Mouse (Mus musculus) forebrain, embryonic 16.5 days (tissue): ENCODE data around the gene Cacybp. TPM values are rescaled to one million over a fixed set of nuclear protein-coding genes. Genes with fewer than 3 reads are reported as not detected.

ENCODE experiments used
- ATAC-seq: fragments of 200-750 bp; cut with Nextera tagmentation; 2 replicates; pipeline ENCODE4 v1.8.0; 2017; ENCODE audit warnings: mild to moderate bottlenecking, moderate library complexity
- H3K27ac ChIP-seq: fragments of 300-500 bp; sonication (generic); 2 replicates; pipeline ENCODE4 v1.5.1; 2014; ENCODE audit warnings: low read length, control low read depth
- H3K27me3 ChIP-seq: fragments of 300-500 bp; sonication (generic); replicated peaks from 2 replicates; pipeline ENCODE4 v1.6.1; 2014; ENCODE audit warnings: low read length; ENCODE audit not compliant: control insufficient read depth, insufficient read depth
- H3K36me3 ChIP-seq: fragments of 300-500 bp; sonication (generic); 2 replicates; pipeline ENCODE4 v1.6.1; 2014; ENCODE audit not compliant: control insufficient read depth, insufficient read depth
- H3K4me1 ChIP-seq: fragments of 300-500 bp; sonication (generic); replicated peaks from 2 replicates; pipeline ENCODE4 v1.6.1; 2014; ENCODE audit warnings: low read length; ENCODE audit not compliant: control insufficient read depth, insufficient read depth
- H3K4me2 ChIP-seq: fragments of 300-500 bp; sonication (generic); 2 replicates; pipeline ENCODE4 v1.6.1; 2014; ENCODE audit warnings: mild to moderate bottlenecking, low read length, control low read depth
- H3K4me3 ChIP-seq: fragments of 300-500 bp; sonication (generic); replicated peaks from 2 replicates; pipeline ENCODE4 v1.5.1; 2014; ENCODE audit warnings: mild to moderate bottlenecking, low read length, control low read depth
- H3K9ac ChIP-seq: fragments of 300-500 bp; sonication (generic); replicated peaks from 2 replicates; pipeline ENCODE4 v1.6.1; 2014; ENCODE audit warnings: low read depth, low read length, control low read depth
- H3K9me3 ChIP-seq: fragments of 300-500 bp; sonication (generic); 2 replicates; pipeline ENCODE4 v1.6.1; 2016; ENCODE audit warnings: low read length; ENCODE audit not compliant: control insufficient read depth
- WGBS: fragments of 180-500 bp; shearing (Covaris S2); extraction: QIAGEN DNeasy Blood & Tissue Kit; methylation state at CpG from one replicate; pipeline ENCODE4 v1.1.7; 2014; 5-methylcytosine and 5-hydroxymethylcytosine counted together
- polyA plus RNA-seq: library from polyadenylated mRNA; unstranded; fragments of >200 nt; fragmentation: Nextera tagmentation; extraction: Ambion mirVana; gene quantifications from 2 replicates; pipeline ENCODE4 v1.2.1, GENCODE M21; 2015

The Cacybp gene
- polyA plus RNA-seq, 1 experiment from 2014 or later, result 293 TPM

- Histone ChIP-seq H3K4me3 (no peak overlapping the region), H3K4me1 (no peaks in the 10 kb centered on the region), H3K4me2 (no peak overlapping the region), H3K36me3 (no peaks in the 10 kb centered on the region), H3K9ac (no peak overlapping the region), H3K27ac (no peak overlapping the region), H3K27me3 (no peaks in the 10 kb centered on the region), H3K9me3 (no peaks in the 10 kb centered on the region)
- WGBS, result 86% methylated on average over 9 of the region's 9 CpGs
- no peak for ATAC-seq
Observed at GRCm38 (mm10) chr1:160247473-160247872, 34.8 kb upstream of the Cacybp start.

GRCm38 (mm10) chr1:160246844-160247243 lies 34.2 kb upstream of the Cacybp start:
- no peak overlapping the region for H3K4me2 ChIP-seq
- no peak overlapping the region for H3K27ac ChIP-seq
- no peaks in the 10 kb centered on the region for H3K9me3 ChIP-seq
- no peak overlapping the region for H3K9ac ChIP-seq
- H3K27me3 ChIP-seq, result no peaks in the 10 kb centered on the region
- no peaks in the 10 kb centered on the region for H3K4me1 ChIP-seq
- peak; percentile 63; the same call in 1 of the 2 replicates for ATAC-seq
- H3K36me3 ChIP-seq, result no peaks in the 10 kb centered on the region
- H3K4me3 ChIP-seq, result no peak overlapping the region
- 53% methylated on average over 4 of the region's 4 CpGs for WGBS

GRCm38 (mm10) chr1:160245954-160246353 lies 33.3 kb upstream of the Cacybp start:
- H3K4me2 ChIP-seq, result no peak overlapping the region
- no peaks in the 10 kb centered on the region for H3K36me3 ChIP-seq
- 84% methylated on average over 2 of the region's 2 CpGs for WGBS
- H3K9me3 ChIP-seq, result no peaks in the 10 kb centered on the region
- H3K4me3 ChIP-seq, result no peak overlapping the region
- no peak overlapping the region for H3K27ac ChIP-seq
- no peak for ATAC-seq
- H3K9ac ChIP-seq, result no peak overlapping the region
- H3K27me3 ChIP-seq, result no peaks in the 10 kb centered on the region
- H3K4me1 ChIP-seq, result no peaks in the 10 kb centered on the region

GRCm38 (mm10) chr1:160244689-160245088 lies 32.0 kb upstream of the Cacybp start:
- Histone ChIP-seq H3K36me3 (no peaks in the 10 kb centered on the region), H3K9me3 (no peaks in the 10 kb centered on the region), H3K4me3 (no peak overlapping the region), H3K9ac (no peak overlapping the region), H3K27ac (no peak overlapping the region), H3K4me2 (no peak overlapping the region), H3K4me1 (no peaks in the 10 kb centered on the region), H3K27me3 (no peaks in the 10 kb centered on the region)
- ATAC-seq, result no peak
- WGBS, result 93% methylated on average over 5 of the region's 5 CpGs

GRCm38 (mm10) chr1:160240091-160240490 lies 27.4 kb upstream of the Cacybp start:
- no peak overlapping the region for H3K27ac ChIP-seq
- H3K4me2 ChIP-seq, result no peak overlapping the region
- H3K27me3 ChIP-seq, result no peaks in the 10 kb centered on the region
- H3K9me3 ChIP-seq, result no peaks in the 10 kb centered on the region
- 80% methylated on average over 2 of the region's 2 CpGs for WGBS
- H3K36me3 ChIP-seq, result no peaks in the 10 kb centered on the region
- ATAC-seq, result no peak
- H3K4me1 ChIP-seq, result no peaks in the 10 kb centered on the region
- no peak overlapping the region for H3K4me3 ChIP-seq
- H3K9ac ChIP-seq, result no peak overlapping the region

- Histone ChIP-seq H3K4me2 (no peak overlapping the region), H3K4me1 (0 out of 2 replicates have a peak, but pooled peaks cover 1% of the 10 kb centered on the region), H3K4me3 (no peak overlapping the region), H3K36me3 (no peaks in the 10 kb centered on the region), H3K27ac (no peak overlapping the region), H3K9me3 (no peaks in the 10 kb centered on the region), H3K27me3 (no peaks in the 10 kb centered on the region), H3K9ac (no peak overlapping the region)
- no peak for ATAC-seq
- WGBS, result 96% methylated on average over 1 of the region's 1 CpGs
Observed at GRCm38 (mm10) chr1:160238852-160239443, 26.3 kb upstream of the Cacybp start.

- no peaks in the 10 kb centered on the region for H3K9me3 ChIP-seq
- H3K27me3 ChIP-seq, result no peaks in the 10 kb centered on the region
- 100% methylated on average over 2 of the region's 2 CpGs for WGBS
- ATAC-seq, result no peak
- H3K4me3 ChIP-seq, result no peak overlapping the region
- no peak overlapping the region for H3K9ac ChIP-seq
- H3K4me1 ChIP-seq, result 0 out of 2 replicates have a peak, but pooled peaks cover 2% of the 10 kb centered on the region
- H3K36me3 ChIP-seq, result no peaks in the 10 kb centered on the region
- no peak overlapping the region for H3K27ac ChIP-seq
- H3K4me2 ChIP-seq, result no peak overlapping the region
Observed at GRCm38 (mm10) chr1:160237981-160238380, 25.3 kb upstream of the Cacybp start.

GRCm38 (mm10) chr1:160233921-160234320 lies 21.2 kb upstream of the Cacybp start:
- no peaks in the 10 kb centered on the region for H3K27me3 ChIP-seq
- no peaks in the 10 kb centered on the region for H3K9me3 ChIP-seq
- H3K4me2 ChIP-seq, result no peak overlapping the region
- H3K27ac ChIP-seq, result no peak overlapping the region
- no peak overlapping the region for H3K9ac ChIP-seq
- no peaks in the 10 kb centered on the region for H3K36me3 ChIP-seq
- no peak overlapping the region for H3K4me3 ChIP-seq
- H3K4me1 ChIP-seq, result peaks cover 6% of the 10 kb centered on the region
- no peak for ATAC-seq

GRCm38 (mm10) chr1:160232113-160232512 lies 19.4 kb upstream of the Cacybp start:
- Histone ChIP-seq H3K9me3 (no peaks in the 10 kb centered on the region), H3K27ac (no peak overlapping the region), H3K4me1 (peaks cover 6% of the 10 kb centered on the region), H3K4me3 (no peak overlapping the region), H3K4me2 (no peak overlapping the region), H3K27me3 (no peaks in the 10 kb centered on the region), H3K9ac (no peak overlapping the region), H3K36me3 (no peaks in the 10 kb centered on the region)
- WGBS, result 48% methylated on average over 3 of the region's 3 CpGs
- peak; percentile 40 for ATAC-seq

GRCm38 (mm10) chr1:160231013-160231412 lies 18.3 kb upstream of the Cacybp start:
- H3K9ac ChIP-seq, result no peak overlapping the region
- ATAC-seq, result no peak
- H3K27ac ChIP-seq, result no peak overlapping the region
- H3K36me3 ChIP-seq, result no peaks in the 10 kb centered on the region
- H3K4me2 ChIP-seq, result no peak overlapping the region
- H3K4me1 ChIP-seq, result peaks cover 6% of the 10 kb centered on the region
- no peak overlapping the region for H3K4me3 ChIP-seq
- H3K9me3 ChIP-seq, result no peaks in the 10 kb centered on the region
- WGBS, result 49% methylated on average over 4 of the region's 4 CpGs
- H3K27me3 ChIP-seq, result no peaks in the 10 kb centered on the region
